Mouse (Mus musculus) spleen, adult 2 months (tissue): Measurements from ENCODE around the gene Il34. TPM values are rescaled to one million over a fixed set of nuclear protein-coding genes. Genes with fewer than 3 reads are reported as not detected.

Experiments
- DNase-seq, 2 experiments: peaks; one replicate each; pipeline versions ENCODE4 v3.0.0 to v3.0.0-alpha.2; 2012 to 2021; ENCODE audit warnings: low spot score in 2 of 2, low read depth in 1 of 2
- H3K27ac ChIP-seq: fragments of 200-500 bp; 2 replicates; pipeline ENCODE4 v1.5.1; 2012; ENCODE audit warnings: low read length, inconsistent platforms; ENCODE audit not compliant: insufficient read depth
- H3K27me3 ChIP-seq: fragments of 200-500 bp; 2 replicates; pipeline ENCODE4 v1.6.1; 2012; ENCODE audit warnings: mild to moderate bottlenecking, moderate library complexity, low read length, inconsistent platforms; ENCODE audit not compliant: control insufficient read depth, insufficient read depth
- H3K36me3 ChIP-seq: fragments of 200-500 bp; 2 replicates; pipeline ENCODE4 v1.6.1; 2012; ENCODE audit warnings: mild to moderate bottlenecking, low read length, inconsistent platforms; ENCODE audit not compliant: control insufficient read depth, insufficient read depth
- H3K4me1 ChIP-seq: fragments of 200-500 bp; 2 replicates; pipeline ENCODE4 v1.6.1; 2011; ENCODE audit warnings: inconsistent platforms; ENCODE audit not compliant: control insufficient read depth, insufficient read depth, insufficient read length
- H3K4me3 ChIP-seq: fragments of 200-500 bp; 2 replicates; pipeline ENCODE4 v1.5.1; 2011; ENCODE audit warnings: mild to moderate bottlenecking, inconsistent platforms; ENCODE audit not compliant: insufficient read depth, insufficient read length; ENCODE audit errors: extremely low read depth
- CTCF ChIP-seq: fragments of 200-500 bp; IDR thresholded peaks from 2 replicates; pipeline ENCODE4 v1.5.1; 2011; ENCODE audit warnings: mild to moderate bottlenecking, inconsistent platforms; ENCODE audit not compliant: insufficient read depth, insufficient read length, insufficient replicate concordance; ENCODE audit errors: extremely low read depth
- POLR2A ChIP-seq: fragments of 200-500 bp; IDR thresholded peaks from 2 replicates; pipeline ENCODE4 v1.6.1; 2011; ENCODE audit warnings: low read depth, low read length, inconsistent platforms
- WGBS: fragments of 180-500 bp; shearing (Covaris S2); methylation state at CpG from one replicate; pipeline ENCODE4 v1.1.7; 2018; 5-methylcytosine and 5-hydroxymethylcytosine counted together
- polyA plus RNA-seq: library from polyadenylated mRNA; depleted of rRNA; stranded (reverse); fragments of >200 nt; gene quantifications from 2 replicates; pipeline ENCODE4 v1.2.3, GENCODE M21; 2012

Il34 gene
- polyA plus RNA-seq, 1 experiment = 36.0 TPM

DNA sequence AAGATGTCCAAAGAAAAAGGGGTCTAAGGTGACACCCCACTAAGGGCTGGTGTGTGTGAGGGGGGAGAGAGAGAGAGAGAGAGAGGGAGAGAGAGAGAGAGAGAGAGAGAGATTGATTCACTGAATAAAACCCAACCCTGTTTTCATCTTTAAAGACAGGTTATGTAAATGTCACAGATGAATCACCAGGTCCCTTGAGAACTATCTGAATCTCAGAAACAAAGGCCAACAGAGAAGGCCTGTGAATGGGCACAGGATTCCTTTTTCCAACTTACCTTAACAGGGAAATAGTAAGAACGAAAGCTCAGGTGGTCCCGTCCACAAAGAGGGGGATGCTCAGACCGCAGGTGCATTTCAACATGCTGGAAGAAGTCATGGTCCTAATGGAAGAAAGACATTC is 5.4 kb upstream of the Il34 start:
- Histone ChIP-seq H3K4me1 (no peaks in the 10 kb centered on the region), H3K27me3 (no peaks in the 10 kb centered on the region), H3K4me3 (no peak overlapping the region), H3K27ac (no peak overlapping the region), H3K36me3 (peaks cover 55% of the 10 kb centered on the region)
- DNase-seq = no peak
- TF ChIP-seq POLR2A = no peak
- 98% methylated on average over 3 of the region's 3 CpGs for WGBS

GRCm38 (mm10) chr8:110810481-110811065 is 4.8 kb upstream of the Il34 start:
- Histone ChIP-seq H3K36me3 (peaks cover 51% of the 10 kb centered on the region), H3K27me3 (no peaks in the 10 kb centered on the region), H3K4me1 (no peaks in the 10 kb centered on the region), H3K4me3 (no peak overlapping the region), H3K27ac (no peak overlapping the region)
- no peak for DNase-seq
- TF ChIP-seq POLR2A (no peak), CTCF (no peak)
- WGBS = 91% methylated on average over 7 of the region's 7 CpGs

DNA sequence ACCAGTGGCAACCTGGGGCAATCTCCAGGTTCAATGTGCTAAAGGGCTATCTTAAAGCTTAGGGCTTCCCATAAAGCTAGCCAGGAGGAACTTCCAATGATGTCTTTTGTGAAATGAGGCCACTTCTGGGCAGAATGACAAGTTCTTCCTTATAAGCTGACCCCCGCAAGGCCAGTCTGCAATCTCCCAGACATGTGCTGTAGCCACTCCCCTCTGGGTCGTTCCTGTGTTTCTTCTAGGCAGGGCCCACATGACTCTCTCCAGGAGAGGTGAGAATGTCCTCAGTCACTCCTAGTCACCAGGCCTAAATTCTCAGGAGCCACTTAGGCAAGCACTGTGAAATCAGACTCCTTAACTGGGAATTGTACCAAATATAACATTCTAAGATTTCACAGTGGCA is 4.1 kb upstream of the Il34 start:
- Histone ChIP-seq H3K27ac (no peak overlapping the region), H3K36me3 (peaks cover 44% of the 10 kb centered on the region), H3K4me3 (no peak overlapping the region), H3K4me1 (no peaks in the 10 kb centered on the region), H3K27me3 (no peaks in the 10 kb centered on the region)
- WGBS = 66% methylated on average over 2 of the region's 2 CpGs
- TF ChIP-seq CTCF = no peak
- TF ChIP-seq POLR2A = no peak
- DNase-seq = no peak

DNA sequence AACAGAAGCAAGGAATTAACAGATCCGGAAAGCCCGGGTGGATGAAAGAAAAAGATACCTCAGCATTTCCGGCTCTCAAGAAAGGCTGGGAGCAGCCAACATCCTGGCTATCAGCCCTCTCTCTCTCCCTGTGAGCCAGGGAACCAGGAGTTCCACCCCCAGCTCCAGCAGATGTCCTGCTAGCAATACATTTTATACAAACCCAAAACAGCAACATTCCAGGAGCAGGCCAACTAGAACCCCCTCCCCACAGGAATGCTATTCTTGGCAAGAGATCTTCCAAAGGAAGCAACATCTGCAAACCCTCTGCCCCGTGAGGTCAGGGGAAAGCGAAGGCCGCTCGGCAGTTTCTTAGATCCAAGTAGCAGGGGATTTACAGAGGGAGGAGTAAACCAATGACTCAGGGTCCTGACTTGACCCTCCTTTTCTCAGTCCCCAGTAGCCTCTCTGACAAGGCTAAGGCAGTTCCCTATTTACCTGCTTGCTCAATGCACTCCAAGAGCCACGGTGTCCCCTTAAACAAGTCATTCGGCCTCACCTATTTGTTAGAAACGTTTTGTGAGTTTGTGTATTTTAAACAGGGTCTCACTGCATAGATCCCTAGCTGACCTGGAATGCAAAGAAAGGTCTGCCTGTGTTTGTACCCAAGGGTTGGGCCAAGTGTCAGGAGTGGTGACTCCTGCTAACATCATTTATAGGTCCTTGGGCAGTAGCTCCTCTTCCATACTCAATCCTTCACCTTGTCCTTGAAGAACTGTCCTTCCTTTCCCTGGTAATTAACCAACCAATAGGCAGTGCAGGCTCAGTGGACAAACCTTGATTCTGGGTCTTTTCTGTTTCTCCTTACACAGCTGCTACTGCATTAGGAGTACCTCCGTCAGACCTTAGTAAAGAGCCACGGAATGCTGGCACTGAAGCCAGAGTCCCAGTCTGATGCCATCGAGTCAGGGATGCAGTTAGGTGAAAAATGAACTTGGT is 3.1 kb upstream of the Il34 start:
- WGBS = 82% methylated on average over 13 of the region's 13 CpGs
- Histone ChIP-seq H3K27me3 (no peaks in the 10 kb centered on the region), H3K36me3 (peaks cover 35% of the 10 kb centered on the region), H3K4me1 (no peaks in the 10 kb centered on the region), H3K4me3 (no peak overlapping the region), H3K27ac (no peak overlapping the region)
- DNase-seq = no peak
- no peak for TF ChIP-seq CTCF
- no peak for TF ChIP-seq POLR2A

- H3K36me3 ChIP-seq = peaks cover 13% of the 10 kb centered on the region
- 67% methylated on average over 1 of the region's 1 CpGs for WGBS
Observed at GRCm38 (mm10) chr8:110806146-110806545, 422 bp upstream of the Il34 start.

DNA sequence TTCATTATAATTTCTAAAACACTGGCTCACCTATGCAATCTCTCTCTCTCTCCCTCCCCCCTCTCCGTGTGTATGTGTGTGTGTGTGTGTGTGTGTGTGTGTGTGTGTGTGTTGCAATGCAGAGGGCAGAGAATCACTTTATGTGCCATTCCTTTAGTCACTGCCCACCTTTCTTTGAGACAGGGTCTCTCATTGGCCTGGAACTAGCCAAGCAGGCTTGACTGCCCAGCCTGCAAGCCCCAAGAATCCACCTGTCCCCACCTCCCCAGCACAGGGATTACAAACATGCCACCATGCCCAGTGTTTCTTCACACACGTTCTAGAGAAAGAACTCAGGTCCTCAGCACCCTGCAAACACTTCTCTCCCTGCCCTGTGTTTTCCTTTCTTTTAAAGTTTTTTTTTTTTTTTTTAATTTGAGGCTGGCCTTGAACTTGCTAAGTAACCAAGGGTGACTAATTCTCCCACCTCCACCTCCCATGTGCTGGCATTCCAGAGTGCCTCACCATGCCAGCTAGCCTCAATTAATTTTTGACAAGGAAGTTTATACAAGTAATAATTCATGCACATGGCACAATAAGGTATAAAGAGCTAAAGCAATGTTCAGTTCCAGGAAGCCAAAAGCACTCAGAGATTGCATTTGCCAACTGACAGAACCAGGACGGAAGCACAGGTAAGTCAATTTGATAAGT is 754 bp downstream of the Il34 start:
- no peak for DNase-seq
- Histone ChIP-seq H3K27me3 (no peaks in the 10 kb centered on the region), H3K27ac (no peak overlapping the region), H3K4me3 (no peak overlapping the region), H3K36me3 (peaks cover 5% of the 10 kb centered on the region; the same call in 1 of the 2 replicates), H3K4me1 (no peaks in the 10 kb centered on the region)
- TF ChIP-seq CTCF = no peak
- no peak for TF ChIP-seq POLR2A
- WGBS = 43% methylated on average over 3 of the region's 3 CpGs

More at GRCm38 (mm10) chr8:110806146-110806545, 422 bp upstream of the Il34 start:
- Histone ChIP-seq H3K4me1 (no peaks in the 10 kb centered on the region), H3K27ac (no peak overlapping the region), H3K4me3 (no peak overlapping the region), H3K27me3 (no peaks in the 10 kb centered on the region)
- no peak for TF ChIP-seq CTCF
- TF ChIP-seq POLR2A = no peak
- DNase-seq = no peak
